Mouse (Mus musculus) hindbrain, postnatal 0 days (tissue): Measurements from ENCODE around the gene Mgarp. TPM values are rescaled to one million over a fixed set of nuclear protein-coding genes. Genes with fewer than 3 reads are reported as not detected.
"Not testable (repeated sequence)": the region's sequence is repeated elsewhere in the genome, so short reads cannot be mapped to it uniquely, and the experiment has no call there.

Experiments used
- ATAC-seq: fragments of 200-750 bp; cut with Nextera tagmentation; 2 replicates; pipeline ENCODE4 v1.8.0; 2017; ENCODE audit warnings: mild to moderate bottlenecking, moderate TSS enrichment, moderate library complexity
- DNase-seq: peaks from one replicate; pipeline ENCODE4 v3.0.0-alpha.2; 2015; ENCODE audit warnings: low spot score
- H3K27ac ChIP-seq: fragments of 300-500 bp; sonication (generic); 2 replicates; pipeline ENCODE4 v1.5.1; 2014; ENCODE audit warnings: mild to moderate bottlenecking
- H3K27me3 ChIP-seq: fragments of 300-500 bp; sonication (generic); 2 replicates; pipeline ENCODE4 v1.6.1; 2014; ENCODE audit warnings: low read length, mixed read lengths; ENCODE audit not compliant: insufficient read depth
- H3K36me3 ChIP-seq: fragments of 300-500 bp; sonication (generic); 2 replicates; pipeline ENCODE4 v1.6.1; 2014; ENCODE audit warnings: low read length, mixed read lengths; ENCODE audit not compliant: insufficient read depth
- H3K4me1 ChIP-seq: fragments of 300-500 bp; sonication (generic); 2 replicates; pipeline ENCODE4 v1.6.1; 2014; ENCODE audit warnings: antibody characterized with exemption, low read length, mixed read lengths; ENCODE audit not compliant: insufficient read depth
- H3K4me2 ChIP-seq: fragments of 300-500 bp; sonication (generic); 2 replicates; pipeline ENCODE4 v1.6.1; 2014; ENCODE audit warnings: low read depth, mild to moderate bottlenecking, low read length, moderate library complexity, mixed read lengths
- H3K4me3 ChIP-seq: fragments of 300-500 bp; sonication (generic); 2 replicates; pipeline ENCODE4 v1.5.1; 2014; ENCODE audit warnings: low read length
- H3K9ac ChIP-seq: fragments of 300-500 bp; sonication (generic); replicated peaks from 2 replicates; pipeline ENCODE4 v1.6.1; 2014; ENCODE audit warnings: mild to moderate bottlenecking, low read length, moderate library complexity, mixed read lengths
- H3K9me3 ChIP-seq: fragments of 300-500 bp; sonication (generic); 2 replicates; pipeline ENCODE4 v1.6.1; 2016; ENCODE audit warnings: low read length, mixed read lengths
- CTCF ChIP-seq: IDR thresholded peaks from 2 replicates; pipeline ENCODE4 v1.5.1; 2016; ENCODE audit warnings: antibody characterized with exemption, control low read depth, low read depth
- WGBS: fragments of 180-500 bp; shearing (Covaris S2); extraction: QIAGEN DNeasy Blood & Tissue Kit; methylation state at CpG from one replicate; pipeline ENCODE4 v1.1.7; 2014; 5-methylcytosine and 5-hydroxymethylcytosine counted together
- polyA plus RNA-seq: library from polyadenylated mRNA; unstranded; fragments of >200 nt; fragmentation: Nextera tagmentation; extraction: Ambion mirVana; gene quantifications from 2 replicates; pipeline ENCODE4 v1.2.1, GENCODE M21; 2015
- total RNA-seq: library from RNA; depleted of rRNA; stranded (reverse); fragments of >200 nt; gene quantifications from 2 replicates; pipeline ENCODE4 v1.2.3, GENCODE M21; 2014

Gene Mgarp
- total and polyA plus RNA-seq, 2 experiments from 2014 or later = 2.1 to 2.8 TPM

DNA sequence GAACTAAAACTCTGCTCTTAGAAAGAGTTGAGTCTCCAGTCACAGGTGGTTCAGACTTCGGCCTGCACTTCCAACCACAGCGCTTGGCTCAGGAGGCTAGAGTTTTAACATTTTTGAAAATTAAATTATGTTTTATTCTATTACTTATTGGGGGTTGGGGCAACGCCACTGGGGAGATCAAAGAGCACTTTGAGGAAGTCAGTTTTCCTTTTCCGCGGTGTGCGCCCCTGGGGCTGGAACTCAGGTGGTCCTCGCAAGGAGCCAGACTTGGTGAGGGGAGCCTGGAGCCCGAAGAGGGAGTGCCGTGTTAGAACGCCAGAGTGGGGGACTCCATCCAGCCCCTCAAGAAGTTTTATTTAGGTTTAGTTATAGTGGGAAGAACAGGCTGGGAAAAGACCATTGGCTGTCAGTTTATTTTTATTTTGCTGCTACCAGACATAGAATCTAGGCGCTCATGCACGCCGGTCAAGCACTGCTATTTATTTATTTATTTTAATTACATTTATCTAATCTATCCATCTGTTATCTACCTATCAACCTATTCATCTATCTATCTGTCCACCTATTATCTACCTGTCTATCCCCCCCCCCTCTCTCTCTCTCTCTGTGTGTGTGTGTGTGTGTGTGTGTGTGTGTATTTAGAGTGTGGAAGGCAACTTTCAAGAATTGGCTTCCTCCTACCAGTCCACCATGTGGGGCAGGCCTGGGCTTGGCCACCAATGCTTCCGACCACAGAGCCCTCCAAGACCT is 36.8 kb downstream of the Mgarp start:
- ATAC-seq = no peak
- Histone ChIP-seq H3K27me3 (0 out of 2 replicates have a peak, but pooled peaks cover 4% of the 10 kb centered on the region), H3K9ac (no peak overlapping the region), H3K4me1 (peaks cover 5% of the 10 kb centered on the region; the same call in 1 of the 2 replicates), H3K36me3 (no peaks in the 10 kb centered on the region), H3K4me3 (peak overlapping the region; percentile 50), H3K9me3 (no peaks in the 10 kb centered on the region), H3K27ac (no peak overlapping the region), H3K4me2 (peak overlapping the region; percentile 73)
- DNase-seq = no peak
- TF ChIP-seq CTCF = no peak
- WGBS = 35% methylated on average over 14 of the region's 14 CpGs

DNA sequence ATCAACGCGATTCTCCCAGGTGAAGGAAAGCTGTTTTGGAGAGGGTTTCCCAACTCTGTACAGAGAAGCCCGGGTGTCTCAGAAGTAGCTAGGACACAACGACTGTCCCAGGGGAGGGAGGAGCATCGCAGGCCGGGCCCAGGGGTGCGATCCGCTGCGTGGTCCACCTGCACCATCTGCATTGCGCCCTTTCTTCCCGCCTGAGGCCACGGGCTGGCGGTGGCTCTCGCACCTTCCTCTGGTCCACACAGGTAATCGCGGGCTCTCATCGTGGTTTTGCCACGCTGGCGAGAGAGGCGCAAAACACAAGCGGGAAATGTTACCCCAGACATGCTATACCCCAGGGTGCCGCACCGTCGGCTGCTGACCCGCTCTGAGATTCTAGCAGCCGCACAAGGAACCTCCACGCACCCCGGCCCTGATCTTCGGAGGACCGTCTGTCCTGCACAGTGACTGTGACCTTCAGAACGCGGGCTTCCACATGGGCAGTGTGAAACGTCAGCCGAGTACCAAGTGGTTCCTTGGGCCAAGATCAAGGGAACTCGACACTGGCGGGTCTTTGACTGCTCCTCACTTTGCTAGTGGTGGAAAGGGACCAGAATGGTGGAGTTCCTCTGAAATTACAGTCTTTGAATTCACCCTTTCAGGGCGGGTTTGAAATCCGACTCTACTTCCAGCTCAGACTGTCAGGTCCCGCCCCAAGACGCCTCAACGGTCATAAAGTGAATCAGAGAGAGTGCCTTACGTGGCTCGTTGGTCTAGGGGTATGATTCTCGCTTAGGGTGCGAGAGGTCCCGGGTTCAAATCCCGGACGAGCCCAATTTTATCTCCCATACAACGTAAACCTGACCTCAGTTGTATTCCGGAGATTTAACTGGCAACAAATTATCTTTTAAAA is 37.6 kb downstream of the Mgarp start:
- peak overlapping the region; percentile 73 for H3K4me2 ChIP-seq
- H3K27ac ChIP-seq = no peak overlapping the region
- no peaks in the 10 kb centered on the region for H3K9me3 ChIP-seq
- H3K9ac ChIP-seq = peak overlapping the region; percentile 55
- WGBS = 1% methylated on average over 50 of the region's 50 CpGs
- DNase-seq = peak; percentile 67
- H3K36me3 ChIP-seq = no peaks in the 10 kb centered on the region
- ATAC-seq = peak; percentile 69
- TF ChIP-seq CTCF = no peak
- H3K4me3 ChIP-seq = peak overlapping the region; percentile 50
- H3K4me1 ChIP-seq = 0 out of 2 replicates have a peak, but pooled peaks cover 5% of the 10 kb centered on the region
- H3K27me3 ChIP-seq = 0 out of 2 replicates have a peak, but pooled peaks cover 4% of the 10 kb centered on the region

DNA sequence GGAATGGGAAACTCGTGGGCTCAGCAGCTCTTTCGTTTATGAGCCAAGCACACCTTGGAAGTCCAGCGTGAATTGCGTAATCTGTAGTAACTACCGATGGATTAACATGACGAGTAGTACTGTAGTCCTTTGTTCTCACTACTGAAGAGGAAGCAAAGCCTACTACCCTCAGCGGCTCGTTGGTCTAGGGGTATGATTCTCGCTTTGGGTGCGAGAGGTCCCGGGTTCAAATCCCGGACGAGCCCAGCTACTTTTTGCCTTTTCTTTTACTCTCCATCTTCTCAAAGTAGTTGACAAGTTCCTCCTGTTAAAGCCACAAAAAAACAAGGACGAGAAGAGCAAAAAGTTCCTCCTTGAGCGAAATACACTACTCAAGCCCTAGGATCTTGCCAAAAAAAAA is 38.4 kb downstream of the Mgarp start:
- Histone ChIP-seq H3K27ac (no peak overlapping the region), H3K4me1 (0 out of 2 replicates have a peak, but pooled peaks cover 5% of the 10 kb centered on the region), H3K27me3 (0 out of 2 replicates have a peak, but pooled peaks cover 4% of the 10 kb centered on the region), H3K9ac (no peak overlapping the region), H3K36me3 (no peaks in the 10 kb centered on the region), H3K4me3 (peak overlapping the region; percentile 50), H3K9me3 (no peaks in the 10 kb centered on the region), H3K4me2 (peak overlapping the region; percentile 73)
- peak; percentile 69 for DNase-seq
- no peak for TF ChIP-seq CTCF
- ATAC-seq = peak; percentile 46
- WGBS = 2% methylated on average over 15 of the region's 15 CpGs

DNA sequence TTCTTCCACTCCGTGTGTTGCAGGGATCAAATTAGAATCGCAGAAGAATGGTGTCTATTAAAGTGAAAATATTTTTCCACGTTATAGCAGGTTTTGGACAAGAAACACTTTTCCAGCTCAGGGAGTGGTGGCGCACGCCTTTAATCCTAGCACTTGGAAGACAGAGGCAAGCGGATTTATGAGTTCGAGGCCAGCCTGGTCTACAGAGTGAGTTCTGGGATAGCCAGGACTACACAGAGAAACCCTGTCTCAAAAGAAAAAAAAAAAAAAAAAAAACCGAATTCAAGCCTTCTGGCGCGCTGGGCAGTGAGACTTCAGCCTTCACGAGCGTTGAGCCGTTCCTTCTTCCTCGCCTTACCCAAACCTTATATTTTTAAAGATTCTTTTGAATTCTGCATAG is 38.9 kb downstream of the Mgarp start:
- no peak overlapping the region for H3K9ac ChIP-seq
- no peaks in the 10 kb centered on the region for H3K36me3 ChIP-seq
- ATAC-seq (0 out of 2 replicates have a peak, but pooled peaks have one; percentile 11), DNase-seq (peak; percentile 19)
- H3K4me2 ChIP-seq = peak overlapping the region; percentile 73
- H3K27ac ChIP-seq = no peak overlapping the region
- 16% methylated on average over 14 of the region's 14 CpGs for WGBS
- no peak for TF ChIP-seq CTCF
- H3K4me3 ChIP-seq = peak overlapping the region; percentile 50
- H3K27me3 ChIP-seq = 0 out of 2 replicates have a peak, but pooled peaks cover 4% of the 10 kb centered on the region
- H3K9me3 ChIP-seq = no peaks in the 10 kb centered on the region
- 0 out of 2 replicates have a peak, but pooled peaks cover 5% of the 10 kb centered on the region for H3K4me1 ChIP-seq

DNA sequence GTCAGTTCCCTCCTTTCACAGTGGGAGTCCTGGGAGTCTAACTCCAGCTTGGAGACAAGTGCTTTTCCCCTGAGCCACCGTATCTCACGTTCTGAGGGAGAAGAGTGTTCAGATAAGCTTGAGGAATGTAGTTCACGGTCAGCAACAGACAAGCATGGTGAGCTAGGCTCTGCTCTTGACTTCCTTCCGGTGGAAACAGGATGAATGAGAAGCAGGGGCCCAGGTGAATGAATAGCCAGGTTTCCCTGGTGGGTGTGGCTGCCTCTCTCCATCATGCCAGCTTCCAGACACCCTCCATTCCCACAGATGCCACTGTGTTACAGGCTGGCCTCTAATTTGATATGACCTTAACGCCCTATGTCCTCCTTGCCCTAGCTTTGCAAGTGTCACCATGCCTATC is 39.5 kb downstream of the Mgarp start:
- ATAC-seq = no peak
- Histone ChIP-seq H3K27me3 (0 out of 2 replicates have a peak, but pooled peaks cover 4% of the 10 kb centered on the region), H3K4me2 (no peak overlapping the region), H3K27ac (no peak overlapping the region), H3K4me1 (0 out of 2 replicates have a peak, but pooled peaks cover 5% of the 10 kb centered on the region), H3K36me3 (no peaks in the 10 kb centered on the region), H3K9ac (no peak overlapping the region), H3K4me3 (no peak overlapping the region), H3K9me3 (no peaks in the 10 kb centered on the region)
- 51% methylated on average over 5 of the region's 5 CpGs for WGBS
- no peak for TF ChIP-seq CTCF
- DNase-seq = no peak

DNA sequence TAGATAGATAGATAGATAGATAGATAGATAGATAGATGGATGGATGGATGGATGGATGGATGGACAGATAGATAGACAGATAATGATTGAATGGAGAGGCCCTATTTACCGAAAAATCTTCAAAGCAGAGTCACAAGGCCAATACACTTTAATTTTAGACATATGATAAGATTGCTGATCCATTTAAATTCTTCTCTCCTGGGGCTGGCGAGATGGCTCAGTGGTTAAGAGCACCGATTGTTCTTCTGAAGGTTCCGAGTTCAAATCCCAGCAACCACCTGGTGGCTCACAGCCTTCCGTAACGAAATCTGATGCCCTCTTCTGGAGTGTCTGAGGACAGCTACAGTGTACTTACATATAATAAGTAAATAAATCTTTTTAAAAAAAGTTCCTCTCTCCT is 41.6 kb downstream of the Mgarp start:
- not testable (repeated sequence) for H3K9me3 ChIP-seq, DNase-seq, H3K9ac ChIP-seq, H3K27me3 ChIP-seq, H3K36me3 ChIP-seq, H3K4me1 ChIP-seq, ATAC-seq, H3K4me2 ChIP-seq, H3K27ac ChIP-seq, H3K4me3 ChIP-seq
- 87% methylated on average over 6 of the region's 6 CpGs for WGBS
